Mouse (Mus musculus) myocyte (in vitro differentiated cells): ENCODE data around the gene Bmp7.

Source experiments
- MAX ChIP-seq: IDR thresholded peaks from one replicate; pipeline ENCODE4 v1.6.1; 2011; ENCODE audit warnings: low read depth, mild to moderate bottlenecking, control low read depth
- POLR2A ChIP-seq: IDR thresholded peaks from one replicate; pipeline ENCODE4 v1.6.1; 2011; ENCODE audit warnings: low read depth, mild to moderate bottlenecking, control low read depth, moderate library complexity; ENCODE audit not compliant: insufficient read length
- USF1 ChIP-seq: IDR thresholded peaks from one replicate; pipeline ENCODE4 v1.6.1; 2011; ENCODE audit warnings: low read depth, mild to moderate bottlenecking, control low read depth, moderate library complexity

GRCm38 (mm10) chr2:172950119-172950676 lies 10.1 kb upstream of the Bmp7 start:
- TF ChIP-seq MAX (no peak), USF1 (no peak), POLR2A (no peak)
